Mouse (Mus musculus) frontal cortex, postnatal 14 days (tissue): ENCODE measurements around the gene S100a13.

ENCODE experiments used
- DNase-seq, 2 experiments: peaks; one replicate each; pipeline ENCODE4 v3.0.0; 2022; ENCODE audit warnings: low spot score in 2 of 2

S100a13 gene

DNA sequence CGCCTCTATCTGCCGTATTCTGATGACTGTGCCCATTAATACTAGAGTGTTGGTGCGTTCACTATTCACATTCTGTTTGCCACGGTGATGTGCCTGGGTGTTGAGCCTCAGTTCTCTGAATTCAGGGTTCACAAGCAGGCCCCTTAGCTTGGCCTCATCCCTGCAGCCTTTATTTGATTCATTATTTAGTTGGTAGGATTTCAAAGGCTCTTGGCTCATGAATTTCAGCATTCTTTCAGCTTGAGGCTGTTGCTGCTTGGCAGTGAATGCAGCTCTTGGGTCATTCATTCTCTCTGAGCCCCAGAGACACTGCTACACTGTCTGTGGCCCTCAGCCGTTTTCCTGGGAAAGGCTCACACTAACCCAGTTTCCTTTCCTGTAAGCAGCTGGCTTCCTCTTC, 41.7 kb downstream of the S100a13 start:
- peak in 1 of 2 experiments; percentile 61 for DNase-seq

DNA sequence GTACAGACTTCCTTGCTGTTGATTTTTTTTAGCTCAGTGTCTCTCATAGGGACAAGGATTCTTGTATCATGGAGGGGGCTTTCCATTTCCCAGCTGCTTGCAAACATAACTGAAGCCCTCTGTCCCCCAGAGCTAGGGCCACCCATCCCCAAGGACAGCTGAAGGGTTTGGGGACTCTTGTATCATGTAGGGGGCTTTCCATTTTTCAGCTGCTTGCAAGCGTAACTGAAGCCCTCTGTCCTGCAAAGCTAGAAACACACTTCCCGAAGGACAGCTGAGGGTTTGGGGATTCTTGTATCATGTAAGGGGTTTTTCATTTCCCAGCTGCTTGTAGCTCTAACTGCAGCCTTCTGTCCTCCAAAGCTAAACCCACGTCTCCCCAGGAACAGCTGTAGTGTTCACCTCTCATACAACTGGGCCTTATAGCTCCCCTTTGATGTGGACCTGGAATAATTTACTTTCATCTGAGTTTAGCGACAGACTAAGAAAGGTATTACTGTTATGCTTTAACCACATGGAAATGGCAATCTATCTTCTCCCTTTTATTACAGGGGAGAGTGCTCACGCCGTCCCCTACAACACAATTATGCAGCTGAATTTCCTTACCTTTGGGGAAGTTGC, 45.9 kb downstream of the S100a13 start, which contains the start of gene S100a3:
Gene S100a3 (plus strand): TSS at position 571 of the 621 bp plus-strand sequence.
- no peak for DNase-seq
